Mouse (Mus musculus) midbrain, embryonic 15.5 days (tissue): ENCODE results near the gene Plekho1. TPM values are rescaled to one million over a fixed set of nuclear protein-coding genes. Genes with fewer than 3 reads are reported as not detected.
"Not testable (repeated sequence)": the region's sequence is repeated elsewhere in the genome, so short reads cannot be mapped to it uniquely, and the experiment has no call there.

Experiments
- ATAC-seq: fragments of 200-750 bp; cut with Nextera tagmentation; replicated peaks from 2 replicates; pipeline ENCODE4 v1.8.0; 2017; ENCODE audit warnings: moderate TSS enrichment
- H3K27ac ChIP-seq: fragments of 300-500 bp; sonication (generic); 2 replicates; pipeline ENCODE4 v1.5.1; 2015; ENCODE audit warnings: mild to moderate bottlenecking, inconsistent platforms
- H3K27me3 ChIP-seq: fragments of 300-500 bp; sonication (generic); replicated peaks from 2 replicates; pipeline ENCODE4 v1.6.1; 2015; ENCODE audit warnings: inconsistent platforms
- H3K36me3 ChIP-seq: fragments of 300-500 bp; sonication (generic); replicated peaks from 2 replicates; pipeline ENCODE4 v1.6.1; 2015; ENCODE audit warnings: inconsistent platforms
- H3K4me1 ChIP-seq: fragments of 300-500 bp; sonication (generic); 2 replicates; pipeline ENCODE4 v1.6.1; 2015; ENCODE audit warnings: inconsistent platforms
- H3K4me2 ChIP-seq: fragments of 300-500 bp; sonication (generic); 2 replicates; pipeline ENCODE4 v1.6.1; 2015; ENCODE audit warnings: inconsistent platforms, mild to moderate bottlenecking, moderate library complexity
- H3K4me3 ChIP-seq: fragments of 300-500 bp; sonication (generic); 2 replicates; pipeline ENCODE4 v1.5.1; 2015; ENCODE audit warnings: mild to moderate bottlenecking, inconsistent platforms
- H3K9ac ChIP-seq: fragments of 300-500 bp; sonication (generic); 2 replicates; pipeline ENCODE4 v1.6.1; 2015; ENCODE audit warnings: mild to moderate bottlenecking, inconsistent platforms
- H3K9me3 ChIP-seq: fragments of 300-500 bp; sonication (generic); 2 replicates; pipeline ENCODE4 v1.6.1; 2016; ENCODE audit warnings: inconsistent platforms
- WGBS: fragments of 180-500 bp; shearing (Covaris S2); methylation state at CpG from one replicate; pipeline ENCODE4 v1.1.7; 2015; ENCODE audit warnings: mixed read lengths; 5-methylcytosine and 5-hydroxymethylcytosine counted together
- polyA plus RNA-seq: library from polyadenylated mRNA; unstranded; fragments of >200 nt; fragmentation: Nextera tagmentation; extraction: Ambion mirVana; gene quantifications from 2 replicates; pipeline ENCODE4 v1.2.1, GENCODE M21; 2015

Plekho1 gene
- polyA plus RNA-seq, 1 experiment from 2014 or later, result 59.3 TPM

DNA sequence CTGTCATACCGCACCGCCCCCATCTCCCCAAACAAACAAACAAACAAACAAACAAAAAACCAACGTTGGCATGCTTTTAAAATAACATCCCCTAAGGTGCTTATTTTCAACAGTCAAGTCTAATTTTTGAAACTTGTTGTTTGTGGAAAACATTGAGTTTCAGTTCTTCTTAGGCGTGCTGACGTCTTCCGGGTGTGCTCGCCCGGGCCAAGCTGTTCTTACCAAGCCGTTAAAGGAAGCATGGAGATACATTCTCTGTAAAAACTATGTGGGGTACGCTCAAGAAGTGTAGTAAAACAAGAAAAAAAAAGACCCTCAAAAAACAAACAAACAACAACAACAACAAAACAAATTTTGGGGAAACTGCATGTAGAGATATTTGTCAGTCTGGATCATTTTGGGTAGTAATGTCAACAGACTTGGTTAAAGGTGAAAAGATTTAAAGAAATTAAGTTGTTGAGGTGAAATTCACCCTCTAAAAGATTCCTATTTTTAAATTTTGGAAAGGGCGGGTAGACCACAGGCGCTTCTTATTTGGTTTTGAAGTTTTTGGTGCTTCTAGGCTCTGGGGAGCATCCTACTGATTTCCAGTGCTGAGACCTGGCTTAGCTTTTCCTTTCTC lies 23.4 kb downstream of the Plekho1 start:
- Histone ChIP-seq H3K36me3 (no peaks in the 10 kb centered on the region), H3K27ac (peak overlapping the region; percentile 70), H3K4me2 (peak overlapping the region; percentile 71), H3K27me3 (peaks cover 4% of the 10 kb centered on the region; the same call in 1 of the 2 replicates), H3K9ac (no peak overlapping the region; the same call in 1 of the 2 replicates), H3K4me3 (peak overlapping the region; percentile 31), H3K9me3 (no peaks in the 10 kb centered on the region), H3K4me1 (peaks cover 10% of the 10 kb centered on the region)
- ATAC-seq, result no peak
- WGBS, result 73% methylated on average over 12 of the region's 12 CpGs

DNA sequence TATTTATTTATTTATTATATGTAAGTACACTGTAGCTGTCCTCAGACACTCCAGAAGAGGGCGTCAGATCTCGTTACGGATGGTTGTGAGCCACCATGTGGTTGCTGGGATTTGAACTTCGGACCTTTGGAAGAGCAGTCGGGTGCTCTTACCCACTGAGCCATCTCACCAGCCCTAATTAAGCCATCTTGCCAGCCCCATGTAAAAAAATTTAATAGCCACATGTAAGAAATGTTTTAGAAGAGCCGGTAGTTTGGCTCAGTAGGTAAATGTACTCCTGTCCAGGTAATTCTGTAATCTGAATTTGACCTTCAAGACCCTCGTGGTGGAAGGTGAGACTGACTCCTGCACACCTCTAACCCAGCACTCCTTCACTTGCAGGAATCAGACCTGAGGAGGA lies 25.1 kb downstream of the Plekho1 start:
- not testable (repeated sequence) for H3K27me3 ChIP-seq, H3K4me3 ChIP-seq, H3K9me3 ChIP-seq, H3K36me3 ChIP-seq, H3K4me2 ChIP-seq, ATAC-seq, H3K27ac ChIP-seq, H3K9ac ChIP-seq
- H3K4me1 ChIP-seq, result peaks cover 14% of the 10 kb centered on the region
- 50% methylated on average over 7 of the region's 7 CpGs for WGBS

DNA sequence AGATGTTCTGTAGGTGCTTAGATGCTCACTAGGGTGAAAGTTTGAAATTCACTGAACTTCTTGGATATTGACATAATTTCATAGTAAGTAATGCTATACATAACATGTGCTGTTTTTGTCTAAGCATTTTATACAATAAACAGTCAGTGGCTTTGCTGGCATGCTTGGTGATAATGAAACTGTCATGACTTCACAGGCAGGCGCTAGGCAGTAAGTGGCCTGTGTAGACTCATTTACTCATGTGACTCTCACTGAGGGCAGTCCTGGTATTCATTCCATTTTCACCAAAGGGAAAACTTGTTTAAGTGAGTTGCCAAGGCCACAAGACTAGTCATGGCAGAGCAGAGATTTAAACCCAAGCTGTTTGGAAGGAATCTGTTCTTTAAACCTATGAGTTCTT lies 26.5 kb downstream of the Plekho1 start:
- no peak overlapping the region for H3K4me2 ChIP-seq

GRCm38 (mm10) chr3:95965518-95966451 lies 30.0 kb downstream of the Plekho1 start:
- Histone ChIP-seq H3K36me3 (no peaks in the 10 kb centered on the region), H3K9ac (0 out of 2 replicates have a peak overlapping the region, but pooled peaks have one; percentile 13), H3K4me3 (peak overlapping the region; percentile 22), H3K9me3 (no peaks in the 10 kb centered on the region), H3K27ac (no peak overlapping the region), H3K27me3 (no peaks in the 10 kb centered on the region), H3K4me1 (peaks cover 4% of the 10 kb centered on the region), H3K4me2 (peak overlapping the region; percentile 45)
- 13% methylated on average over 7 of the region's 7 CpGs for WGBS
- peak; percentile 69; the same call in 1 of the 2 replicates for ATAC-seq

More for the DNA sequence above, 26.5 kb downstream of the Plekho1 start:
- H3K4me3 ChIP-seq, result no peak overlapping the region
- H3K27ac ChIP-seq, result no peak overlapping the region
- H3K27me3 ChIP-seq, result peaks cover 4% of the 10 kb centered on the region; the same call in 1 of the 2 replicates
- ATAC-seq, result no peak
- H3K9me3 ChIP-seq, result no peaks in the 10 kb centered on the region
- WGBS, result 87% methylated on average over 1 of the region's 1 CpGs
- no peaks in the 10 kb centered on the region for H3K36me3 ChIP-seq
- peaks cover 14% of the 10 kb centered on the region for H3K4me1 ChIP-seq
- H3K9ac ChIP-seq, result no peak overlapping the region

DNA sequence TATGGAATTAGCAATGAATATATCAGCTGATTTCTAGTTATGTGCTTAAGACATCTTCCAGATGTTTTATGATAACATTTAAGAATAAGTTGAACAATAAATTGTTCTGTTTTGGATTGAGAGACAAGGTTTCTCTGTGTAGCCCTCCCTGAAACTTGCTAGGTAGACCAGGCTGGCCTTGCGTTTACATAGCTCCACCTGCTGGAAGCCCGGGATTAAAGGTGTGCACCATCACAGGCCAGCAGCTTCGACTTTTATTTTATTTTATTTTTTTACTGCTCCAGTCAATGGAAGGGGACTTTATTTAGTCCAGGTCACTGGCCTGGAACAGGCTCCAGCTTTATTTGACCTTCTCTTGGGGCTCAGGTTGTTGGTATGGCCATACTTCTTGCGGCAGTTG lies 32.1 kb downstream of the Plekho1 start:
- Histone ChIP-seq H3K27ac (no peak overlapping the region), H3K27me3 (no peaks in the 10 kb centered on the region), H3K4me2 (no peak overlapping the region), H3K9ac (no peak overlapping the region), H3K36me3 (no peaks in the 10 kb centered on the region), H3K4me3 (no peak overlapping the region), H3K4me1 (peaks cover 4% of the 10 kb centered on the region), H3K9me3 (no peaks in the 10 kb centered on the region)
- ATAC-seq, result no peak
- 45% methylated on average over 4 of the region's 4 CpGs for WGBS

- H3K4me1 ChIP-seq, result peaks cover 4% of the 10 kb centered on the region
- WGBS, result 30% methylated on average over 2 of the region's 2 CpGs
- no peak overlapping the region for H3K4me3 ChIP-seq
- H3K27ac ChIP-seq, result no peak overlapping the region
- H3K9me3 ChIP-seq, result no peaks in the 10 kb centered on the region
- no peaks in the 10 kb centered on the region for H3K36me3 ChIP-seq
- H3K4me2 ChIP-seq, result no peak overlapping the region
- ATAC-seq, result no peak
- no peak overlapping the region for H3K9ac ChIP-seq
- H3K27me3 ChIP-seq, result no peaks in the 10 kb centered on the region
Measured at GRCm38 (mm10) chr3:95963230-95963629, 32.6 kb downstream of the Plekho1 start.

DNA sequence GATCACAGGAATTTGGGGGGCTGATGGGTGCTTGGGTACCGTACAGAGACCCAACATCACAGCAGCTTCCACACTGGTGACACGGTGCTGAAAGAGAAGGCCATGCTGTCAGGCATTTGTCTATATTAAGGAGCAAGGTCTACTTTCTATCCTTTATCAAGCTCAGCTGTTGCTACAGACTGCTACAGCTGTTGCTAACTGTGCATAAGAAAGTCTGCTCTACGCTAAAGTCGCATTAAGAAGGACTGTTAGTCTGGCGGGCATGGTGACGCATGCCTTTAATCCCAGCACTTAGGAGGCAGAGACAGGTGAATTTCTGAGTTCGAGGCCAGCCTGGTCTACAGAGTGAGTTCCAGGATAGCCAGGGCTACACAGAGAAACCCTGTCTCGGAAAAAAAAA lies 33.6 kb downstream of the Plekho1 start:
- H3K4me1 ChIP-seq, H3K27me3 ChIP-seq, H3K9ac ChIP-seq, ATAC-seq, H3K4me3 ChIP-seq, H3K27ac ChIP-seq, H3K9me3 ChIP-seq, H3K36me3 ChIP-seq, H3K4me2 ChIP-seq: not testable (repeated sequence)
- 83% methylated on average over 8 of the region's 8 CpGs for WGBS

- WGBS, result 89% methylated on average over 1 of the region's 1 CpGs
Measured at GRCm38 (mm10) chr3:95959807-95960206, 36.0 kb downstream of the Plekho1 start.

DNA sequence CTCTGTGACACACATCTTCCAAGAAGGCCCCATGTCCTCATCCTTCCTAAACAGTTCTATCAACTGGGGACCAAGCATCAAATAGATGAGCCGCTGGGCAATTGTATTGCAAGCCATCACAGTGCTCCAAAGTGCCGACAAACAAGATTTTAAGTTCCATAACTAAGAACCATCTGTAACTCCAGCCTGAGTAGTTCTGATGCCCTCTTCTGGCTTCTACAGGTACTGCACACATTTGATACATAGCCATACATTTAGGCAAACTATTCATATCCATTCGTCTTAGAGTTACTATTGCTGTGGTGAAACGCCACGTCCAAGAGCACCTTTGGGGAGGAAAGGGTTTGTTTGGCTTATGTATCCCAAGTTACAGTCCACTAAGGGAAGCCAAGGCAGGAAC lies 36.7 kb downstream of the Plekho1 start:
- Histone ChIP-seq H3K4me1 (no peaks in the 10 kb centered on the region), H3K9ac (no peak overlapping the region), H3K27me3 (no peaks in the 10 kb centered on the region), H3K27ac (no peak overlapping the region), H3K4me3 (no peak overlapping the region), H3K36me3 (no peaks in the 10 kb centered on the region), H3K4me2 (no peak overlapping the region), H3K9me3 (no peaks in the 10 kb centered on the region)
- 81% methylated on average over 5 of the region's 5 CpGs for WGBS
- no peak for ATAC-seq

More at GRCm38 (mm10) chr3:95959807-95960206, 36.0 kb downstream of the Plekho1 start:
- no peaks in the 10 kb centered on the region for H3K36me3 ChIP-seq
- no peak overlapping the region for H3K9ac ChIP-seq
- H3K9me3 ChIP-seq, result no peaks in the 10 kb centered on the region
- H3K27me3 ChIP-seq, result no peaks in the 10 kb centered on the region
- no peak overlapping the region for H3K27ac ChIP-seq
- no peak overlapping the region for H3K4me3 ChIP-seq
- ATAC-seq, result no peak
- H3K4me2 ChIP-seq, result no peak overlapping the region
- H3K4me1 ChIP-seq, result no peaks in the 10 kb centered on the region

- Histone ChIP-seq H3K9me3 (no peaks in the 10 kb centered on the region), H3K4me3 (no peak overlapping the region), H3K36me3 (no peaks in the 10 kb centered on the region), H3K27me3 (no peaks in the 10 kb centered on the region), H3K4me2 (no peak overlapping the region), H3K9ac (no peak overlapping the region), H3K27ac (no peak overlapping the region), H3K4me1 (no peaks in the 10 kb centered on the region)
- no peak for ATAC-seq
- WGBS, result 64% methylated on average over 8 of the region's 8 CpGs
Measured at GRCm38 (mm10) chr3:95957359-95958148, 38.2 kb downstream of the Plekho1 start.

GRCm38 (mm10) chr3:95955318-95955717 lies 40.5 kb downstream of the Plekho1 start:
- no peak for ATAC-seq
- Histone ChIP-seq H3K4me2 (no peak overlapping the region), H3K4me1 (peaks cover 5% of the 10 kb centered on the region; the same call in 1 of the 2 replicates), H3K9ac (no peak overlapping the region), H3K9me3 (no peaks in the 10 kb centered on the region), H3K27me3 (no peaks in the 10 kb centered on the region), H3K4me3 (no peak overlapping the region), H3K27ac (no peak overlapping the region), H3K36me3 (no peaks in the 10 kb centered on the region)
- WGBS, result 90% methylated on average over 5 of the region's 5 CpGs

- not testable (repeated sequence) for H3K27me3 ChIP-seq, H3K9ac ChIP-seq, H3K9me3 ChIP-seq, H3K4me1 ChIP-seq, H3K27ac ChIP-seq, ATAC-seq, H3K4me3 ChIP-seq, H3K36me3 ChIP-seq, H3K4me2 ChIP-seq
- WGBS, result 93% methylated on average over 12 of the region's 12 CpGs
Measured at GRCm38 (mm10) chr3:95954648-95955173, 41.1 kb downstream of the Plekho1 start.
